7 mouse cellular contexts compared by ENCODE assay signal in the genomic region with DNA sequence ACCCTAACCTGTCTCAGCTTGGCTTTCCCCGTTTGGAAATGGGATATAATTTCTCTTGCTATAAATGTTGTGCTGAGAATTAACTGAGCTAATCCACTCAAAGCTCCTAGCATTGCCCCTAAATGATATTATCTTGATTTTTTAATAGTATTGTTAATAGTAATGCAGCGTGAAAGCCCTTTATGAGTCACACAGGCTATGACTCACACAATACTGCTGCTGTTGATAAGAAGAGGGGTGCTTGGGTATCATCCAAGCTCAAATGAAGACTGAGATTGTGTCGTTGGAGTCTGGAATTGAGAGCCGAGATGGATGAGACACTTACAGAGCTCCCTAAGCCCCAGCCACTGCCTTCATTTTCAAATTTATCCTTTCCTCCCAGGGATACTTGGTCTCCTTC.
"Had no signal": no experiment of that assay in that cellular context is flagged by ENCODE, and none has a peak within 500 bp of the region (broad histone marks: within the 10 kb centered on the region; RNA-seq: fewer than 3 reads in every experiment).

No protein-coding gene starts in this region.

- ATAC-seq: midbrain, embryonic 13.5 days had no signal

- DNase-seq: kidney, adult 2 months; kidney, postnatal 14 days; left cerebral cortex, postnatal 4 days; lung, adult 18-20 months; right cerebral cortex, postnatal 14 days; thymus, postnatal 36 days had no signal
